Mouse (Mus musculus) CH12.LX (cell line): ENCODE measurements around the gene Aff1. TPM values are rescaled to one million over a fixed set of nuclear protein-coding genes. Genes with fewer than 3 reads are reported as not detected.

Experiments used
- DNase-seq: peaks from one replicate; pipeline ENCODE4 v3.0.0-alpha.2; 2013; ENCODE audit errors: extremely low read depth
- H3K27ac ChIP-seq: 2 replicates; pipeline ENCODE4 v1.5.1; 2012; ENCODE audit warnings: low read depth, mild to moderate bottlenecking, control low read depth, moderate library complexity; ENCODE audit not compliant: insufficient read depth
- H3K27me3 ChIP-seq: replicated peaks from 2 replicates; pipeline ENCODE3; 2012; ENCODE audit warnings: inconsistent platforms
- H3K36me3 ChIP-seq, 2 experiments: replicated peaks in 1 of 2; 2 replicates each; pipeline versions ENCODE3 to v1.6.1; 2012; ENCODE audit warnings: inconsistent platforms in 1 of 2, low read length in 1 of 2, mild to moderate bottlenecking in 1 of 2, mixed read lengths in 1 of 2, moderate library complexity in 1 of 2; ENCODE audit not compliant: control insufficient read depth in 1 of 2, insufficient read depth in 1 of 2
- H3K4me1 ChIP-seq, 2 experiments: 2 replicates each; pipeline ENCODE4 v1.6.1; 2012; ENCODE audit warnings: inconsistent platforms in 1 of 2, moderate library complexity in 1 of 2; ENCODE audit not compliant: insufficient read depth in 2 of 2, control insufficient read depth in 1 of 2
- H3K4me2 ChIP-seq: 2 replicates; pipeline ENCODE4 v1.6.1; 2012; ENCODE audit warnings: low read depth, mild to moderate bottlenecking, control low read depth; ENCODE audit not compliant: poor library complexity, insufficient read depth, severe bottlenecking
- H3K4me3 ChIP-seq, 3 experiments: fragments of 150-350 bp in 1 of 3; sonication (generic) in 1 of 3; replicated peaks in 1 of 3; 2 replicates each; pipeline versions ENCODE3 to v1.5.1; 2011 to 2012; ENCODE audit warnings: low read depth in 2 of 3, low read length in 2 of 3, mild to moderate bottlenecking in 2 of 3, moderate library complexity in 2 of 3, control low read depth in 1 of 3, improper control_type of control experiment in 1 of 3, inconsistent platforms in 1 of 3, mixed read lengths in 1 of 3; ENCODE audit not compliant: poor library complexity in 1 of 3
- H3K79me2 ChIP-seq: replicated peaks from 2 replicates; pipeline ENCODE4 v1.6.1; 2012; ENCODE audit warnings: mild to moderate bottlenecking, moderate library complexity; ENCODE audit not compliant: control insufficient read depth, poor library complexity, insufficient read depth, severe bottlenecking; ENCODE audit errors: extremely low read depth
- H3K9ac ChIP-seq: 2 replicates; pipeline ENCODE4 v1.6.1; 2012; ENCODE audit warnings: low read depth, mild to moderate bottlenecking, control low read depth, moderate library complexity; ENCODE audit not compliant: insufficient read depth
- H3K9me3 ChIP-seq: replicated peaks from 2 replicates; pipeline ENCODE3; 2012; ENCODE audit warnings: low read length, inconsistent platforms, mixed read lengths
- BHLHE40 ChIP-seq: IDR thresholded peaks from 2 replicates; pipeline ENCODE4 v1.6.1; 2011; ENCODE audit warnings: mild to moderate bottlenecking, low read depth, low read length, improper control_type of control experiment
- CHD1 ChIP-seq: IDR thresholded peaks from 2 replicates; pipeline ENCODE4 v1.6.1; 2012; ENCODE audit warnings: low read depth, low read length, improper control_type of control experiment, inconsistent platforms
- CHD2 ChIP-seq: IDR thresholded peaks from 2 replicates; pipeline ENCODE4 v1.6.1; 2011; ENCODE audit warnings: low read length, improper control_type of control experiment
- CTCF ChIP-seq, 2 experiments: IDR thresholded peaks in 1 of 2; conservative IDR thresholded peaks in 1 of 2; 2 replicates each; pipeline ENCODE4 v1.5.1; 2011 to 2012; ENCODE audit warnings: low read depth in 2 of 2, low read length in 2 of 2, improper control_type of control experiment in 1 of 2, inconsistent platforms in 1 of 2, mild to moderate bottlenecking in 1 of 2, moderate library complexity in 1 of 2
- EP300 ChIP-seq: IDR thresholded peaks from 2 replicates; pipeline ENCODE4 v1.6.1; 2011; ENCODE audit warnings: low read length, improper control_type of control experiment
- ETS1 ChIP-seq: conservative IDR thresholded peaks from 2 replicates; pipeline ENCODE4 v1.6.1; 2012; ENCODE audit warnings: low read depth, mild to moderate bottlenecking, inconsistent platforms, low read length, improper control_type of control experiment, moderate library complexity
- IRF4 ChIP-seq: IDR thresholded peaks from 2 replicates; pipeline ENCODE4 v1.6.1; 2014; ENCODE audit warnings: low read depth, mild to moderate bottlenecking, inconsistent platforms, low read length, improper control_type of control experiment
- JUND ChIP-seq: conservative IDR thresholded peaks from 2 replicates; pipeline ENCODE4 v1.6.1; 2011; ENCODE audit warnings: low read depth, low read length, improper control_type of control experiment
- KAT2A ChIP-seq: IDR thresholded peaks from 2 replicates; pipeline ENCODE4 v1.6.1; 2012; ENCODE audit warnings: low read length, improper control_type of control experiment, inconsistent platforms; ENCODE audit not compliant: insufficient replicate concordance
- MAX ChIP-seq: IDR thresholded peaks from 2 replicates; pipeline ENCODE4 v1.6.1; 2011; ENCODE audit warnings: low read length, improper control_type of control experiment
- MXI1 ChIP-seq: IDR thresholded peaks from 2 replicates; pipeline ENCODE4 v1.6.1; 2011; ENCODE audit warnings: mild to moderate bottlenecking, low read depth, low read length, improper control_type of control experiment
- MYC ChIP-seq: IDR thresholded peaks from 2 replicates; pipeline ENCODE4 v1.6.1; 2011; ENCODE audit warnings: low read depth, mild to moderate bottlenecking, improper control_type of control experiment, low read length
- NRF1 ChIP-seq: IDR thresholded peaks from 2 replicates; pipeline ENCODE4 v1.6.1; 2014; ENCODE audit warnings: low read depth, mild to moderate bottlenecking, inconsistent platforms, low read length, improper control_type of control experiment, moderate library complexity
- RCOR1 ChIP-seq: conservative IDR thresholded peaks from 2 replicates; pipeline ENCODE4 v1.6.1; 2012; ENCODE audit warnings: low read depth, mild to moderate bottlenecking, inconsistent platforms, low read length, improper control_type of control experiment
- SIN3A ChIP-seq: IDR thresholded peaks from 2 replicates; pipeline ENCODE4 v1.6.1; 2012; ENCODE audit warnings: low read length, improper control_type of control experiment, inconsistent platforms
- TCF12 ChIP-seq: IDR thresholded peaks from 2 replicates; pipeline ENCODE4 v1.6.1; 2014; ENCODE audit warnings: low read depth, mild to moderate bottlenecking, inconsistent platforms, low read length, improper control_type of control experiment
- USF1 ChIP-seq: IDR thresholded peaks from 2 replicates; pipeline ENCODE4 v1.6.1; 2014; ENCODE audit warnings: low read depth, mild to moderate bottlenecking, inconsistent platforms, low read length, improper control_type of control experiment
- USF2 ChIP-seq: conservative IDR thresholded peaks from 2 replicates; pipeline ENCODE4 v1.6.1; 2011; ENCODE audit warnings: low read depth, low read length, improper control_type of control experiment
- ZC3H11A ChIP-seq: IDR thresholded peaks from 2 replicates; pipeline ENCODE4 v1.6.1; 2012; ENCODE audit warnings: low read depth, mild to moderate bottlenecking, inconsistent platforms, low read length, improper control_type of control experiment
- ZKSCAN1 ChIP-seq: IDR thresholded peaks from 2 replicates; pipeline ENCODE4 v1.6.1; 2012; ENCODE audit warnings: low read depth, inconsistent platforms, low read length, improper control_type of control experiment, borderline replicate concordance
- ZNF384 ChIP-seq: IDR thresholded peaks from 2 replicates; pipeline ENCODE4 v1.6.1; 2012; ENCODE audit warnings: low read depth, low read length, improper control_type of control experiment, inconsistent platforms
- dilution Hi-C: fragments of 300-500 bp; cut with MboI; formaldehyde crosslinking; loops from 2 replicates; pipeline ENCODE4 v1.14.3; 2020; ENCODE audit warnings: low sequenced_read_pairs; ENCODE audit not compliant: extremely low pct_unique_long_range_greater_than_20kb, extremely low pct_ligation_motif_present
- in situ Hi-C: fragments of 300-500 bp; cut with MboI; formaldehyde crosslinking; loops from 3 replicates; pipeline ENCODE4 v1.14.3; 2019; ENCODE audit warnings: low sequenced_read_pairs, low pct_ligation_motif_present, low pct_unique_long_range_greater_than_20kb, mixed read lengths
- polyA plus RNA-seq: library from polyadenylated mRNA; unstranded; fragments of >175 nt; gene quantifications from 2 replicates; pipeline ENCODE4 v1.2.1, GENCODE M21; 2012; ENCODE audit warnings: low read depth; ENCODE audit not compliant: insufficient read length
- total RNA-seq, 2 experiments: library from RNA; depleted of rRNA; stranded (reverse); fragments of 300-350 nt in 1 of 2; fragments of >200 nt in 1 of 2; gene quantifications; 2 replicates each; pipeline ENCODE4 v1.2.3; 2012 to 2014

Aff1 gene
- total and polyA plus RNA-seq, 3 experiments, result 13.2 to 38.9 (median 21.8) TPM

GRCm38 (mm10) chr5:103759489-103760424 lies 67.6 kb downstream of the Aff1 start:
- peak; percentile 47 for DNase-seq
- Histone ChIP-seq H3K36me3 (peaks cover 4 to 49% of the 10 kb centered on the region in 2 experiments), H3K9ac (peak overlapping the region; percentile 2; the same call in 1 of the 2 replicates), H3K27me3 (no peaks in the 10 kb centered on the region), H3K79me2 (peaks cover 98% of the 10 kb centered on the region), H3K9me3 (no peaks in the 10 kb centered on the region), H3K4me1 (peaks cover 27 to 81% of the 10 kb centered on the region in 2 experiments), H3K4me3 (peak overlapping the region; percentile 22 to 45 (median 31)), H3K27ac (peak overlapping the region; percentile 62), H3K4me2 (peak overlapping the region; percentile 57)
- dilution Hi-C loops (no loop called here), in situ Hi-C loops (loop anchor here (5.0 kb wide), 1 partner anchor 62 kb away; no protein-coding TSS in a partner anchor)
- TF ChIP-seq SIN3A, result no peak
- no peak for TF ChIP-seq MYC
- TF ChIP-seq CHD2, result 0 out of 2 replicates have a peak, but pooled peaks have one; percentile 7

DNA sequence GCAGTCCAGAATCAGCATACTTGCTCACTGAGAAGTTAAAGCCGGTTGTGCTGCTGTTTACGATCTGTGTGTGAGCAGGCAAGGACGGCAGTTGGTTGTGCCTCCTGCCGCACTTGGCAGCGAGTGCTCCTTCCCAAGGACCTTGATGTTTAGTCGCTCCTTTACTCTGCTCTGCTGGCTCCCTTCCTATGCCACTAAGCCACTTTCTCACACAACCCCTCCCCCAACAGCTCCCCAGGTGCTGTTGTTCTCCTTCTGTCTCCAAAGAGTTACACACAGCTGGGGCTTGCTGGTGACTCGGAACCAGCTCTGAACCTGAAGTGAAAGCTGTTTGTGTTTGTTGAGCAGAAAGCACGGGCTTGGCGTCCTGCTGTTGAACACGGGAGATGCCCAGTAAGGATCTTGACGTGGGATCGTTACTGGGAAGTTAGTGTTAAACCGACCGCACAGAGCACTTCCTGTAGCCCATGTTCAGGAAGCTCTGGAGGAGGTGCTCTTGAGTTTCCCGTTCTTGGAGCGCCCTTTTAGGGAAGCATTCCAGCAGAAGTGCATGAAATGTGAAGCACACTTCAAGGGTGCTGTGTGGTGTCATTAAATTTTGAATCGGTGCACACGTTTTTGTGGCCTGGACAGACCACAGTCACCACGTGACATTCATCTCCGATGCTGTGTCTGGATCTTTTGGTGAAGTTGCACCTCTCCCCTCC lies 68.4 kb downstream of the Aff1 start:
- peaks cover 27 to 80% of the 10 kb centered on the region in 2 experiments for H3K4me1 ChIP-seq
- DNase-seq, result peak; percentile 81
- peak overlapping the region; percentile 22 to 45 (median 31) for H3K4me3 ChIP-seq
- TF ChIP-seq EP300 (peak; percentile 54), CHD1 (peak; percentile 86), CHD2 (peak; percentile 79), JUND (no peak), SIN3A (peak; percentile 75), USF2 (peak; percentile 68), USF1 (peak; percentile 65), NRF1 (no peak), BHLHE40 (peak; percentile 82), TCF12 (peak; percentile 64), ETS1 (peak; percentile 61), MYC (peak; percentile 71), CTCF (conservative IDR thresholded peaks at IDR 0.05 in 1 of 2, IDR thresholded peaks at IDR 0.05 in 1 of 2; ENCODE audit: low read depth in 2 of 2, low read length in 2 of 2) (no peak), ZKSCAN1 (no peak), ZC3H11A (no peak), KAT2A (no peak), IRF4 (no peak), RCOR1 (no peak), MXI1 (peak; percentile 83), ZNF384 (no peak), MAX (peak; percentile 87)
- H3K36me3 ChIP-seq, result peaks cover 9 to 56% of the 10 kb centered on the region in 2 experiments
- H3K4me2 ChIP-seq, result peak overlapping the region; percentile 57
- H3K79me2 ChIP-seq, result peaks cover 99% of the 10 kb centered on the region
- peak overlapping the region; percentile 62 for H3K27ac ChIP-seq
- dilution Hi-C loops, result no loop called here
- H3K9me3 ChIP-seq, result peaks cover 6% of the 10 kb centered on the region
- peak overlapping the region; percentile 2; the same call in 1 of the 2 replicates for H3K9ac ChIP-seq
- in situ Hi-C loops, result no loop called here
- H3K27me3 ChIP-seq, result no peaks in the 10 kb centered on the region
